Mouse (Mus musculus) liver, adult 2 months (tissue): ENCODE data around the gene Sv2a.

Experiments used
- CTCF ChIP-seq: fragments of 200-500 bp; IDR thresholded peaks from 2 replicates; pipeline ENCODE4 v1.5.1; 2011; ENCODE audit warnings: low read depth, low read length, control low read depth
- POLR2A ChIP-seq: fragments of 200-500 bp; IDR thresholded peaks from 2 replicates; pipeline ENCODE4 v1.6.1; 2011; ENCODE audit warnings: low read length, control low read depth; ENCODE audit not compliant: insufficient read depth; ENCODE audit errors: extremely low read depth

DNA sequence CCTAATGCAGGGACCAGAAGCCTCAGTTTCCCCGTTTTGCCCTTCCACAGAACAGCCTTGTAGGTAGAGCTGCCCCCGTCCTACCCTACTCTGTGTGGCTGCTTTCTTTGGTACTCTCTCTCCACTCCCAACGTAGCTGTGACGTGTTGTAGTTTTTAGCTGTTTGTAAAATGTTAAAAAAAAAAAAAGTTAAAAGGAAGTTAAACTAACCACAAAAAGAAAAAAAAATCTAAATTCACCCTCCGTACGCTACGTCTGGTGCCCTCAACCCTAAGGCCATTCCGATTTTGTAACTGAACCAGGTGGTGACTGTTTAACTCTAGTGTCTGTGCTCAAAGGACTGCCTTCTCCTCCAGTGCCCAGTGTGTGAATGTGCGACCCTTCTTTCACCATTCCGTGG, 14.0 kb downstream of the Sv2a start:
- TF ChIP-seq CTCF (no peak), POLR2A (no peak)
